Mouse (Mus musculus) lung, postnatal 0 days (tissue): ENCODE measurements around the gene Acin1.

Experiments
- CTCF ChIP-seq: IDR thresholded peaks from 2 replicates; pipeline ENCODE4 v1.5.1; 2016; ENCODE audit warnings: antibody characterized with exemption, mild to moderate bottlenecking
- EP300 ChIP-seq: IDR thresholded peaks from 2 replicates; pipeline ENCODE4 v1.6.1; 2016; ENCODE audit warnings: antibody characterized with exemption, mild to moderate bottlenecking, control low read depth

- TF ChIP-seq CTCF (no peak), EP300 (no peak)
Measured at GRCm38 (mm10) chr14:54732206-54732605, 45.5 kb upstream of the Acin1 start.
